Mouse (Mus musculus) neural tube, embryonic 14.5 days (tissue): ENCODE measurements at regions not wholly inside any gene's neighbourhood (a gene's known extent, or its start where the extent isn't known, plus 50 kb on each side); places are given as distances from the start of the nearest gene placed in this dataset.

ENCODE experiments used
- ATAC-seq: fragments of 200-750 bp; cut with Nextera tagmentation; 2 replicates; pipeline ENCODE4 v1.8.0; 2017; ENCODE audit warnings: low read depth, mild to moderate bottlenecking, moderate TSS enrichment, moderate library complexity
- H3K27ac ChIP-seq: fragments of 300-500 bp; sonication (generic); 2 replicates; pipeline ENCODE4 v1.5.1; 2014; ENCODE audit warnings: low read depth, mild to moderate bottlenecking, control low read depth, low read length, moderate library complexity, mixed read lengths
- H3K27me3 ChIP-seq: fragments of 300-500 bp; sonication (generic); 2 replicates; pipeline ENCODE4 v1.6.1; 2014; ENCODE audit warnings: low read length; ENCODE audit not compliant: control insufficient read depth, insufficient read depth
- H3K36me3 ChIP-seq: fragments of 300-500 bp; sonication (generic); 2 replicates; pipeline ENCODE4 v1.6.1; 2014; ENCODE audit warnings: low read length, mixed read lengths; ENCODE audit not compliant: control insufficient read depth, insufficient read depth
- H3K4me1 ChIP-seq: fragments of 300-500 bp; sonication (generic); 2 replicates; pipeline ENCODE4 v1.6.1; 2014; ENCODE audit warnings: low read length; ENCODE audit not compliant: control insufficient read depth, insufficient read depth
- H3K4me2 ChIP-seq: fragments of 300-500 bp; sonication (generic); 2 replicates; pipeline ENCODE4 v1.6.1; 2014; ENCODE audit warnings: mild to moderate bottlenecking, low read depth, low read length, control low read depth
- H3K4me3 ChIP-seq: fragments of 300-500 bp; sonication (generic); 2 replicates; pipeline ENCODE4 v1.5.1; 2014; ENCODE audit warnings: low read depth, low read length, control low read depth, mixed read lengths
- H3K9ac ChIP-seq: fragments of 300-500 bp; sonication (generic); replicated peaks from 2 replicates; pipeline ENCODE4 v1.6.1; 2014; ENCODE audit warnings: low read depth, mild to moderate bottlenecking, control low read depth, low read length, mixed read lengths
- H3K9me3 ChIP-seq: fragments of 300-500 bp; sonication (generic); 2 replicates; pipeline ENCODE4 v1.6.1; 2016; ENCODE audit warnings: low read length; ENCODE audit not compliant: control insufficient read depth
- whole genome bisulfite sequencing: fragments of 180-500 bp; shearing (Covaris S2); extraction: QIAGEN DNeasy Blood & Tissue Kit; methylation state at CpG from one replicate; pipeline ENCODE4 v1.1.7; 2014; 5-methylcytosine and 5-hydroxymethylcytosine counted together

- no peak overlapping the region for H3K27ac ChIP-seq
- ATAC-seq, result no peak; the same call in 1 of the 2 replicates
- no peak overlapping the region for H3K4me3 ChIP-seq
- no peaks in the 10 kb centered on the region for H3K4me1 ChIP-seq
- H3K36me3 ChIP-seq, result no peaks in the 10 kb centered on the region
- H3K27me3 ChIP-seq, result no peaks in the 10 kb centered on the region
- H3K4me2 ChIP-seq, result no peak overlapping the region
- no peak overlapping the region for H3K9ac ChIP-seq
- 42% methylated on average over 3 of the region's 3 CpGs for WGBS
- H3K9me3 ChIP-seq, result no peaks in the 10 kb centered on the region
Measured at GRCm38 (mm10) chr1:80823953-80824352, 65.6 kb upstream of the Dock10 start.

- Histone ChIP-seq H3K27ac (no peak overlapping the region), H3K27me3 (no peaks in the 10 kb centered on the region), H3K36me3 (no peaks in the 10 kb centered on the region), H3K9me3 (no peaks in the 10 kb centered on the region), H3K9ac (no peak overlapping the region), H3K4me1 (no peaks in the 10 kb centered on the region), H3K4me3 (no peak overlapping the region), H3K4me2 (no peak overlapping the region)
- WGBS, result 76% methylated on average over 1 of the region's 1 CpGs
- ATAC-seq, result no peak
Measured at GRCm38 (mm10) chr1:80822185-80822584, 63.9 kb upstream of the Dock10 start.

GRCm38 (mm10) chr1:80812906-80813305 is 54.6 kb upstream of the Dock10 start:
- no peaks in the 10 kb centered on the region for H3K4me1 ChIP-seq
- WGBS, result 79% methylated on average over 3 of the region's 3 CpGs
- H3K36me3 ChIP-seq, result no peaks in the 10 kb centered on the region
- H3K4me2 ChIP-seq, result no peak overlapping the region
- no peaks in the 10 kb centered on the region for H3K9me3 ChIP-seq
- H3K27me3 ChIP-seq, result no peaks in the 10 kb centered on the region
- no peak overlapping the region for H3K27ac ChIP-seq
- no peak for ATAC-seq
- no peak overlapping the region for H3K4me3 ChIP-seq
- H3K9ac ChIP-seq, result no peak overlapping the region
